Mouse (Mus musculus): Measurements from ENCODE around the gene Tnfrsf1a.

- TF ChIP-seq FLI1 (IDR thresholded peaks at IDR 0.05; ENCODE audit: low read length) (no peak), GATA1 (IDR thresholded peaks at IDR 0.05; ENCODE audit: borderline replicate concordance, low read length) (no peak)
These were observed 8.9 kb upstream of the Tnfrsf1a start for GRCm38 (mm10) chr6:125340244-125340643.

Data from megakaryocyte, embryonic 14.5 days (primary cell).